Mouse (Mus musculus) thymus, adult 18-20 months (tissue): Measurements from ENCODE around the gene Vmn2r62.
"Not testable (repeated sequence)": the region's sequence is repeated elsewhere in the genome, so short reads cannot be mapped to it uniquely, and the experiment has no call there.

Source experiments
- DNase-seq, 2 experiments: peaks; one replicate each; pipeline ENCODE4 v3.0.0; 2022; ENCODE audit warnings: mixed read lengths in 2 of 2

Vmn2r62 gene

DNA sequence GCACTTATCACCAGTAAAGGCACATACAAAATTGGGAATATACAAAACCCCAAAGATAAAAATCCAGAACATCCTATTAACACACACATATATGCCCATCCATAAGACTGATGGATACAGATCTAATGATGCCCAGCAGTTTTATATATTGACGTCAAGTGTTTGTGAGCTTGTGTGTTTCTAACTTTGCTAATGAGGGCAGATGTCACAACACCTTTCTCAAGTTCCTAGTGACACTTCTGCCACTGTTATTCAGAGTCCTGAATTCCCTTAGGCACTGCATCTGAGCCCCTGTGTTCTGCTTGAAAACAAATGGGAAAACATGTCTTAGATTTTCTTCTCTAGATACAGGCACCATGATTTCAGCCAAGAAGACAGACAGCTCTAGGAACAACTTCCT lies at the start of gene Vmn2r62:
Gene Vmn2r62 (minus strand): TSS at position 101 of the 400 bp plus-strand sequence.
- not testable (repeated sequence) for DNase-seq

DNA sequence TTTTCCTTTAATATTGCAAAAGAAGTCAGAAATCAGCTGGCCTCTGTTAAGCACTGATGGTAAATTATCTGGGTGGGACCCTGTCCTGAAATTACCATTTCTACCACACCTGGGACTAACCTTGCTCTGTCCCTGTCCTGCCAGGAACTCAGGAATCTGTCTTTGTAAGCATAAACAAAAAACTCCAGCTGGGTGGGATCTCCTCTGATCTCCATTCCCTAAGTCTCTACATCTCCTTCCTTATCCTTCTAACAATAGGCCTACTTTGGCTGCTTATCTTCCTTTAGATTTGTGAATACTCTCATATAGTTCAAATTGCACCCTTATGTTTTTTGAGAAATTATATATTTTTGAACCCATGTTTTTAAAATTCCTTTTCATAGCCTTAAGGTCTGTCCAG lies 45.0 kb upstream of the Vmn2r62 start:
- DNase-seq: not testable (repeated sequence)

DNA sequence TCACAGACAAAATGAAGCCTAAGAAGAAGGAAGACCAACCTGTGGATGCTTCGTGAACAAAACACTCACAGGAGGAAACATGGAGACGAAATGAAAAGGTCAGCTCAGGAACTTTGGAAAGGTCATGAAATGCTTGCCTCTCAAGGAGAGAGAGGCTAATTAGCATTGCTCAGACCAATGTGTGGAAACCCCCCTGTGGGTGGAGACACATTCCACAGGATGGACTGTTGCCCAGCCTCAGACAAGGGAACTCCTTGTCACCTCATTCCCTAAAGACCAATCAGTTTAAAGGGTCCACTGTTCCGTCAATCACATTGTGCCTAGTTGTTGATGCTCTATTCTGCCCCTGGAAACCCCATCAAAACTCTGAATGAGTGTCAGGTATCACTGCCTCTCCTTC lies 38.9 kb upstream of the Vmn2r62 start:
- DNase-seq: no peak

DNA sequence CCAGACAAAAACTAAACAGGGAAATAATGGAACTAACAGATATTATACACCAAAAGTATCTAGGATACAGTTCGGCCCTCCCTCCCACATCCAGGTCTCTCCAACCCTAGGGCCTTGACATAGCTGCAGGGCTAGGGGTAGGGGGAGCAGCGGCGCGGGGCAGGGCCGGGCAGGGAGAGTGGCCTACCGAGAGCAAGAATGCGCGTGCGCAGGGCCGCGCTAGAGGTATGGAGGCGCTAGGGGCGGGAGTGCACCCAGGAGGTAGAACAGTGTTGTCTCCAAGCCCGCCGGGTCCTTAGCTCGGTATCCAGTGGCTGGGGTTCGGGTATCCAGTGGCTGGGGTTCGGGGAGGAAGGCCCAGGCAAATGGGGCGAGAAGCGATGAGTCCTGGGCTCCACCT lies 43.5 kb downstream of the Vmn2r62 start:
- DNase-seq: no peak

DNA sequence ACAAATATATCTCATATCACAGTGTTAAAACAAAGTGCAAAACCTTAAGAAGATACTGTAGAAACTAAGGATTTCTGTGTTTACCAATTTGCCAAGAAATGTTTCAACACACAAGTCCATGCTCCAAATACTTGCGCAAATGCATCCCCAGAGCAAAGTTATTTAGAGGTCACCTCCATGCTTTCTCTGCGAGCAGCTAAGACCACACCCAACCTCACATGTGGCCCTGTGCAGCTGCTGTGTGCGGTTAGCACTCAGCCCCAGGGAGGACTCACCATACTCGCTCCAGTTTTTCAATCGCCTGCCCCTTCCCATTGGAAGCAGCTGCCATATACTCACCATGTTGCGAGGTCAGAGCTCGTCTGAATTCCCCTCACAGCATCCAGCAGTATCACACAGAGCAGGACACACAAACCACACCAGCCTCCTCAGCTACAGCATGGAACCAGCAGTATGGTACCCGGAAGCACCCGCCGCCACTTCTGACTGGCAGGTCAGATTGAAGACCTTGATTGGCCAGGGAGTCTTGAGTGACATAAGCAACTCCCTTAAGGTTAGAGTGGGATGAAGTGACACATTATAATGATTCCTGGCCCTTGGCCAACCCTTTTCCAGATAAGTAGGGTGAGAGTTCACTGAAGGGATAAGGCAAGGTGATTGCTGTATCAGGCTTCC lies 54.7 kb downstream of the Vmn2r62 start:
- DNase-seq: no peak

DNA sequence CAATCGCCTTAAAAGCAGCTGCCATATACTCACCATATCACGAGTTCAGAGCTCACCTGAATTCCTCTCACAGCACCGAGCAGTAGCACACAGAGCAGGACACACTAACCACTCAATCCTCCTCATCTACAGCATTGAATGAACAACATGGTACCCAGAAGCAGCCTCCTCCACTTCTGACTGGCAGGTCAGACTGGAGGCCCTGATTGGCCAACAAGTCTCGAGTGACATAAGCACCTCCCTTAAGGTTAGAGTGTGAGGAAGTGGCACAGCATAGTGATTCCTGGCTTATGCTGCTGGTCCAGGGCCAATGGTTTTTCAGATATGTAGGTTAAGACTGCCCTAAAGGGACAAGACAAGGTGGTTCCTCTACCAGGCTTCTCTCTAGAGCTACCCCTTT lies 66.4 kb downstream of the Vmn2r62 start, which contains the start of gene Gm17067:
Gene Gm17067 (minus strand): TSS at position 101 of the 400 bp plus-strand sequence.
- DNase-seq: not testable (repeated sequence)
